Mouse (Mus musculus) olfactory bulb, adult 2 months (tissue): ENCODE measurements around the gene Trio. TPM values are rescaled to one million over a fixed set of nuclear protein-coding genes. Genes with fewer than 3 reads are reported as not detected.

Experiments used
- H3K27ac ChIP-seq: fragments of 200-500 bp; 2 replicates; pipeline ENCODE4 v1.5.1; 2012; ENCODE audit warnings: low read depth, low read length; ENCODE audit not compliant: insufficient read depth
- H3K4me1 ChIP-seq: fragments of 200-500 bp; 2 replicates; pipeline ENCODE4 v1.6.1; 2012; ENCODE audit warnings: low read length; ENCODE audit not compliant: control insufficient read depth, insufficient read depth
- H3K4me3 ChIP-seq: fragments of 200-500 bp; 2 replicates; pipeline ENCODE4 v1.5.1; 2012; ENCODE audit warnings: mild to moderate bottlenecking, low read depth, low read length, moderate library complexity; ENCODE audit not compliant: insufficient read depth
- CTCF ChIP-seq: fragments of 200-500 bp; IDR thresholded peaks from 2 replicates; pipeline ENCODE4 v1.5.1; 2012; ENCODE audit warnings: low read depth, mild to moderate bottlenecking, low read length, moderate library complexity; ENCODE audit not compliant: insufficient read depth
- POLR2A ChIP-seq: fragments of 200-500 bp; IDR thresholded peaks from 2 replicates; pipeline ENCODE4 v1.6.1; 2012; ENCODE audit warnings: mild to moderate bottlenecking, low read depth, low read length, moderate library complexity; ENCODE audit not compliant: insufficient read depth
- WGBS: fragments of 180-500 bp; shearing (Covaris S2); methylation state at CpG from one replicate; pipeline ENCODE4 v1.1.7; 2018; 5-methylcytosine and 5-hydroxymethylcytosine counted together
- polyA plus RNA-seq: library from polyadenylated mRNA; stranded (reverse); fragments of >200 nt; gene quantifications from 2 replicates; pipeline ENCODE4 v1.2.4, GENCODE M21; 2012; ENCODE audit warnings: low replicate concordance; ENCODE audit not compliant: missing spikeins, insufficient read depth, insufficient read length

Trio gene
- polyA plus RNA-seq, 1 experiment = 76.4 TPM

- Histone ChIP-seq H3K4me3 (no peak overlapping the region), H3K4me1 (peaks cover 34% of the 10 kb centered on the region), H3K27ac (peak overlapping the region; percentile 89)
- WGBS = 47% methylated on average over 12 of the region's 12 CpGs
- TF ChIP-seq CTCF = no peak
- TF ChIP-seq POLR2A = no peak
Measured at GRCm38 (mm10) chr15:27810793-27811488, 214.7 kb downstream of the Trio start.

GRCm38 (mm10) chr15:27810262-27810661 is 215.4 kb downstream of the Trio start:
- Histone ChIP-seq H3K4me3 (no peak overlapping the region), H3K27ac (peak overlapping the region; percentile 89), H3K4me1 (peaks cover 41% of the 10 kb centered on the region)
- no peak for TF ChIP-seq POLR2A
- no peak for TF ChIP-seq CTCF
- WGBS = 39% methylated on average over 7 of the region's 7 CpGs

DNA sequence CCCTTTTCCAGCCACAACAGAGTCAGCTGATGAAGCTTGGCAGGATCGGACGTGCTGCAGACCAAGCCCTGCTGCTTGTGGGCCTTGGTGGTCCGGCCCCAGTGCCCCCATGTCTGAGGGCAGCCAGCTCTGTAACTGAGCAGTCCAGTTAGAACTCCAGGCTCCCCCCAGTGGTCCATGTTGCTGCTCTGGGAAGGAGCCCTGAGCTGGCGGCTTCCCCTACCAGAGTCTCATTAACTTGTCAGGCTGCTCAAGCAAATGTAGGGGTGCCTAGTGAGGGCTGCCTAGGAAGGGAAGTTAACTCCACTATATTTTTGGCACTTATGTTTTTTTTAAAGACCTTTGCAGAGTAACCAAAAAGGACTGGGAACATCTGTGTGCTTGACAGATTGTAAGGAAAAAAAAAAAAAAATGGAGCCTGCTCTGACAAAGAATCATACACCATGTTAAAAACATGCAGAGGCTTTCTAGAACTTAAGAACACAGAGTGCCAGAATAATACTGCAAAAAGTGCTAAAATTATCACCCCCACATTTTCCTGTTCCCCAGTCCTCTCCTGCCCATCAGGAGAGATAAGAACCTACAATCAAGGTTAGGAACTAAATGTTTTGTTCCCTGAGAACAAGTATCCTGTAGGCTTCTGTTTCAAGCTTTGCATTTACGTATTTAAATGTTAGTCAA is 216.9 kb downstream of the Trio start:
- Histone ChIP-seq H3K27ac (peak overlapping the region; percentile 97), H3K4me3 (no peak overlapping the region), H3K4me1 (peaks cover 55% of the 10 kb centered on the region)
- TF ChIP-seq CTCF (peak; percentile 55; the same call in 1 of the 2 replicates), POLR2A (no peak)
- 15% methylated on average over 5 of the region's 5 CpGs for WGBS

DNA sequence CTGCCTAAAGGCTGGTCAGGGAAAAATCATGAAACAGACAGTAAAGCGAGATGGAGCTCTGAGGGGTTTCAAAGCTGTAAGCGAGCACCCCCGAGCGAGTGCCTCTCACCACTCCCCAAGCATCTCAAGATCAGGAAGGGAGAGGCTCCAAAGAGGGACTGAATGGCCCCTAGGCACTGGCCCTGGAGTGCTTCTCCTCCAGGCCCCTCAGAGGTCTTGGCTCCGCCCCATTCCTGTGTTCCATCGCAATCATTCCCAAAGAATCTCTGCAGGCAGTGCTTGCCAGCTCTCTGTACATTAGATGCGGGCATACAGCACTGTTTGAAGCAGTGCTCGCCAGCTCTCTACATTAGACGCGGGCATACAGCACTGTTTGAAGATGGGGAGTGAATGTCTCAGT is 219.4 kb downstream of the Trio start:
- TF ChIP-seq CTCF = no peak
- TF ChIP-seq POLR2A = no peak
- H3K27ac ChIP-seq = peak overlapping the region; percentile 70
- peaks cover 70% of the 10 kb centered on the region for H3K4me1 ChIP-seq
- 55% methylated on average over 10 of the region's 10 CpGs for WGBS
- H3K4me3 ChIP-seq = no peak overlapping the region

DNA sequence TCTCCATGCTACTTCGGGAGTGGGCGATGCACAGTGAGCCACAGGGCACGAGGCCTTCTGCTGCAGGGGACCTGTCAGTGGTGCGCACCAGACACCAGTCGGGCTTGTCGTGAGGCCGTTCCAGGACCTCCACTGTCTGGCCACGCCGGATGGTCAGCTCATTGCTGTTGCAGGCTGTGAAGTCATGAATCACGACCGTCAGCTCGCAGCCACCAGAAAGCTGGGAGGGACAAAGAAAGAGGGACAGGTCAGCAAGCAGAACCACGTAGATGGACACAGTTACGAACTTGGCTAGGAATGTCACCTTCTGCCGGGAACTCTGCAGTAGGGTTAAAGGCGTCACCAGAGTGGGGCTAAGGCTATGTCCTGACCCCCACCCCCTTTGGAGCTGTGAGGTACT is 220.0 kb downstream of the Trio start:
- 93% methylated on average over 16 of the region's 16 CpGs for WGBS
- peak overlapping the region; percentile 70; the same call in 1 of the 2 replicates for H3K27ac ChIP-seq
- H3K4me3 ChIP-seq = no peak overlapping the region
- TF ChIP-seq POLR2A (no peak), CTCF (no peak)
- peaks cover 69% of the 10 kb centered on the region for H3K4me1 ChIP-seq

- H3K4me3 ChIP-seq = no peak overlapping the region
- TF ChIP-seq CTCF (no peak), POLR2A (no peak)
- peak overlapping the region; percentile 70 for H3K27ac ChIP-seq
- 50% methylated on average over 14 of the region's 14 CpGs for WGBS
- H3K4me1 ChIP-seq = peaks cover 66% of the 10 kb centered on the region
Measured at GRCm38 (mm10) chr15:27804447-27804846, 221.2 kb downstream of the Trio start.

DNA sequence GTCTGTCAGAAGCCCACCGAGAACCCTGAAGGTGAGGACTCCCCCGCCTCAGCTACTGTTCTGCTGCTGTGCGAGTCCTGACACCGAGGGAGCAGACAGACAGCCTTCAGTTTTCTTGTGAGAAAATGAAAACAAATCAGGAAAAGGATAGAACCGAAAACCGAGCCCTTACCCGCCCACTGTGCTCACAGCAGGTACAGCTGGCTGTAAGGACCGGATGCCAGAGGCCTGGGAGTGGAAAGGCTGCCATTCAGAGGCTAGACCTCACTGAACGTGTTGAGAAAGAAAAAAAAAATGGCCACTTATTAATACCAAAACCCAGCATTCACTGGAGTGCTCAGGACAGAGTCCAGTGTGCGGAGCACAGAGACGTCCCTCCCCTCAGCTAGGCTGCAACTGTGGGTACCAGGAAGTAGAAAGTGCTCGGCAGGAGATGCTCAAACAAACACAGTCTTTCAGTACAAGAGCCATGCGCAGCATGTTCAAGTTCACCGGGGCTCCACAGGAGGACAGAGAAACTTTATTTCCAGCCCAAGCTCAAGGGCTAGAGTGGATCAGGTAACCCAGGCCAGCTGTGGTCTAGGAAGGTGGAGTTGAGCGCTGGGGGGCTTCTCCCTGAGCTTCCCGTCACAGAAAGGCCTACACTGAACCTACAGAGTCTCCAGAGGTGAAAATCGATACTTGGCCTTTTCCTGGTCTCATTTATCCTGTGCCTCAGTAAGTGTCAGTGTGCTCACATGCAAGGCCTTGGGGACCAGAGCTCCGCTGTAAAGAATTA is 221.9 kb downstream of the Trio start:
- peaks cover 69% of the 10 kb centered on the region for H3K4me1 ChIP-seq
- WGBS = 70% methylated on average over 18 of the region's 18 CpGs
- no peak overlapping the region for H3K4me3 ChIP-seq
- peak overlapping the region; percentile 70 for H3K27ac ChIP-seq
- no peak for TF ChIP-seq POLR2A
- TF ChIP-seq CTCF = no peak

DNA sequence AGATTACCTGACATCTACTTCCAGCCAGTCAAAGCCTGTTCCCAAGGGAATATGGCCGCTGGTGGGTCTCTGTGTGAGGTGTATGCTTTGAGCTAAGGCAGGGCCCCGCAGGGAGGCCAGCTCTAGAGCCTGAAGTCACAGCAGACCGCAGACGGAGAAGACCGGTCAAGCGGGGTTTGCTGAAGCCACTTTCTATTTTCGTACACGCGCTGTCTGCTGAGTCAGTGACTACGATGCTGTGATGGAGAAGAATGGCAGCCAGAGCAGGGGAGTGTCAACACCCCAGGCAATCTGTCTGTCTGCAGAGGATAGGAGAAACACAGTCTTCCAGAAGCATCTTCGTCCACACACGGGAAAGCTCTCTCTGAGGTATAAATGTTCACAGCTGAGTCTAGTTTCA is 223.4 kb downstream of the Trio start:
- TF ChIP-seq CTCF (no peak), POLR2A (no peak)
- Histone ChIP-seq H3K4me3 (no peak overlapping the region), H3K4me1 (peaks cover 75% of the 10 kb centered on the region), H3K27ac (peak overlapping the region; percentile 24; the same call in 1 of the 2 replicates)
- 71% methylated on average over 12 of the region's 12 CpGs for WGBS

GRCm38 (mm10) chr15:27801177-27801576 is 224.5 kb downstream of the Trio start:
- 81% methylated on average over 4 of the region's 4 CpGs for WGBS
- Histone ChIP-seq H3K4me3 (no peak overlapping the region), H3K4me1 (peaks cover 74% of the 10 kb centered on the region), H3K27ac (peak overlapping the region; percentile 29; the same call in 1 of the 2 replicates)
- TF ChIP-seq CTCF (no peak), POLR2A (no peak)
